Mouse (Mus musculus): ENCODE measurements around the gene Plekha7.

Gene Plekha7

GRCm38 (mm10) chr7:116307871-116308631 is at the start of gene Plekha7:
Plekha7 (minus strand) TSS chr7:116308376.
- in situ Hi-C loops (cut with MboI, MseI): loop anchor here in 1 of 2 experiments (25.0 kb wide), 1 partner anchor 1079 kb away; the partner anchor contains the start of gene Xylt1

- in situ Hi-C loops (cut with MboI, MseI): no loop called here
Observed at GRCm38 (mm10) chr7:116336226-116336625, 28.1 kb upstream of the Plekha7 start.

GRCm38 (mm10) chr7:116335133-116335532 is 27.0 kb upstream of the Plekha7 start:
- in situ Hi-C loops (cut with MboI, MseI): no loop called here

GRCm38 (mm10) chr7:116334669-116335038 is 26.5 kb upstream of the Plekha7 start:
- in situ Hi-C loops (cut with MboI, MseI): loop anchor here in 1 of 2 experiments (5.0 kb wide), 1 partner anchor 1778 kb away; no protein-coding TSS in a partner anchor

GRCm38 (mm10) chr7:116333713-116334668 is 25.8 kb upstream of the Plekha7 start, which contains the start of gene Rps13:
Rps13 (minus strand) TSS chr7:116334195.
- in situ Hi-C loops (cut with MboI, MseI): loop anchor here in 1 of 2 experiments (5.0 kb wide), 1 partner anchor 1778 kb away; no protein-coding TSS in a partner anchor

GRCm38 (mm10) chr7:116331246-116331645 is 23.1 kb upstream of the Plekha7 start:
- in situ Hi-C loops (cut with MboI, MseI): loop anchor here in 1 of 2 experiments (5.0 kb wide), 1 partner anchor 1781 kb away; no protein-coding TSS in a partner anchor

- in situ Hi-C loops (cut with MboI, MseI): loop anchor here (5.0 to 10.0 kb wide), 3 partner anchors 1775 to 1915 kb away; partner anchors contain the start of gene Smg1 (in 1 of the 2)
Observed at GRCm38 (mm10) chr7:116329858-116330257, 21.7 kb upstream of the Plekha7 start.

- in situ Hi-C loops (cut with MboI, MseI): loop anchor here (10.0 kb wide), 2 partner anchors 1776 to 1916 kb away; partner anchors contain the start of gene Smg1 (in 1 of the 2)
Observed at GRCm38 (mm10) chr7:116328777-116329176, 20.6 kb upstream of the Plekha7 start.

GRCm38 (mm10) chr7:116327901-116328300 is 19.7 kb upstream of the Plekha7 start:
- in situ Hi-C loops (cut with MboI, MseI): loop anchor here (10.0 kb wide), 2 partner anchors 1777 to 1917 kb away; partner anchors contain the start of gene Smg1 (in 1 of the 2)

GRCm38 (mm10) chr7:116323331-116323964 is 15.3 kb upstream of the Plekha7 start:
- in situ Hi-C loops (cut with MboI, MseI): loop anchor here (10.0 to 25.0 kb wide), 3 partner anchors 1064 to 1921 kb away; partner anchors contain the start of genes Smg1 (in 1 of the 2) and Xylt1 (in 1 of the 2)

GRCm38 (mm10) chr7:116309456-116309855 is 1.3 kb upstream of the Plekha7 start:
- in situ Hi-C loops (cut with MboI, MseI): loop anchor here in 1 of 2 experiments (25.0 kb wide), 1 partner anchor 1078 kb away; the partner anchor contains the start of gene Xylt1

- in situ Hi-C loops (cut with MboI, MseI): loop anchor here in 1 of 2 experiments (25.0 kb wide), 1 partner anchor 1079 kb away; the partner anchor contains the start of gene Xylt1
Observed at GRCm38 (mm10) chr7:116308632-116308991, 436 bp upstream of the Plekha7 start.

- in situ Hi-C loops (cut with MboI, MseI): loop anchor here in 1 of 2 experiments (25.0 kb wide), 1 partner anchor 1080 kb away; the partner anchor contains the start of gene Xylt1
Observed at GRCm38 (mm10) chr7:116307099-116307870, 891 bp downstream of the Plekha7 start.

GRCm38 (mm10) chr7:116306601-116307000 is 1.6 kb downstream of the Plekha7 start:
- in situ Hi-C loops (cut with MboI, MseI): loop anchor here in 1 of 2 experiments (25.0 kb wide), 1 partner anchor 1081 kb away; the partner anchor contains the start of gene Xylt1

GRCm38 (mm10) chr7:116301661-116302311 is 6.4 kb downstream of the Plekha7 start:
- in situ Hi-C loops (cut with MboI, MseI): loop anchor here in 1 of 2 experiments (25.0 kb wide), 1 partner anchor 1086 kb away; the partner anchor contains the start of gene Xylt1

GRCm38 (mm10) chr7:116301144-116301543 is 7.0 kb downstream of the Plekha7 start:
- in situ Hi-C loops (cut with MboI, MseI): loop anchor here in 1 of 2 experiments (25.0 kb wide), 1 partner anchor 1086 kb away; the partner anchor contains the start of gene Xylt1

- in situ Hi-C loops (cut with MboI, MseI): no loop called here
Observed at GRCm38 (mm10) chr7:116298851-116299250, 9.3 kb downstream of the Plekha7 start.

GRCm38 (mm10) chr7:116298389-116298788 is 9.8 kb downstream of the Plekha7 start:
- in situ Hi-C loops (cut with MboI, MseI): no loop called here

GRCm38 (mm10) chr7:116294961-116295360 is 13.2 kb downstream of the Plekha7 start:
- in situ Hi-C loops (cut with MboI, MseI): no loop called here
